Mouse (Mus musculus) heart, postnatal 0 days (tissue): ENCODE data around the gene Zfp710. TPM values are rescaled to one million over a fixed set of nuclear protein-coding genes. Genes with fewer than 3 reads are reported as not detected.
"Not testable (repeated sequence)": the region's sequence is repeated elsewhere in the genome, so short reads cannot be mapped to it uniquely, and the experiment has no call there.

Experiments used
- ATAC-seq: fragments of 200-750 bp; cut with Nextera tagmentation; 2 replicates; pipeline ENCODE4 v1.8.0; 2017; ENCODE audit warnings: low read depth, moderate number of reproducible peaks, moderate library complexity; ENCODE audit not compliant: insufficient read depth
- DNase-seq: peaks from one replicate; pipeline ENCODE4 v3.0.0-alpha.2; 2016; ENCODE audit warnings: low spot score
- H3K27ac ChIP-seq: fragments of 300-500 bp; sonication (generic); 2 replicates; pipeline ENCODE4 v1.5.1; 2014; ENCODE audit warnings: low read depth, mild to moderate bottlenecking
- H3K27me3 ChIP-seq: fragments of 300-500 bp; sonication (generic); 2 replicates; pipeline ENCODE4 v1.6.1; 2014; ENCODE audit warnings: low read length, mixed read lengths; ENCODE audit not compliant: control insufficient read depth, insufficient read depth
- H3K36me3 ChIP-seq: fragments of 300-500 bp; sonication (generic); replicated peaks from 2 replicates; pipeline ENCODE4 v1.6.1; 2014; ENCODE audit warnings: low read length, mixed read lengths; ENCODE audit not compliant: control insufficient read depth, insufficient read depth
- H3K4me1 ChIP-seq: fragments of 300-500 bp; sonication (generic); 2 replicates; pipeline ENCODE4 v1.6.1; 2014; ENCODE audit warnings: antibody characterized with exemption; ENCODE audit not compliant: control insufficient read depth, insufficient read depth
- H3K4me2 ChIP-seq: fragments of 300-500 bp; sonication (generic); 2 replicates; pipeline ENCODE4 v1.6.1; 2014; ENCODE audit warnings: low read depth, mild to moderate bottlenecking, low read length, moderate library complexity
- H3K4me3 ChIP-seq: fragments of 300-500 bp; sonication (generic); 2 replicates; pipeline ENCODE4 v1.5.1; 2014; ENCODE audit warnings: low read depth, low read length
- H3K9ac ChIP-seq: fragments of 300-500 bp; sonication (generic); replicated peaks from 2 replicates; pipeline ENCODE4 v1.6.1; 2014; ENCODE audit warnings: low read depth, low read length, mixed read lengths
- H3K9me3 ChIP-seq: fragments of 300-500 bp; sonication (generic); replicated peaks from 2 replicates; pipeline ENCODE4 v1.6.1; 2016; ENCODE audit warnings: low read length; ENCODE audit not compliant: control insufficient read depth
- CTCF ChIP-seq: IDR thresholded peaks from 2 replicates; pipeline ENCODE4 v1.5.1; 2016; ENCODE audit warnings: antibody characterized with exemption, control low read depth, low read depth
- EP300 ChIP-seq: IDR thresholded peaks from 2 replicates; pipeline ENCODE4 v1.6.1; 2016; ENCODE audit warnings: antibody characterized with exemption, low read depth
- WGBS: fragments of 180-500 bp; shearing (Covaris S2); extraction: QIAGEN DNeasy Blood & Tissue Kit; methylation state at CpG from one replicate; pipeline ENCODE4 v1.1.7; 2014; 5-methylcytosine and 5-hydroxymethylcytosine counted together
- polyA plus RNA-seq: library from polyadenylated mRNA; unstranded; fragments of >200 nt; fragmentation: Nextera tagmentation; extraction: Ambion mirVana; gene quantifications from 2 replicates; pipeline ENCODE4 v1.2.1, GENCODE M21; 2015
- total RNA-seq: library from RNA; depleted of rRNA; stranded (reverse); fragments of >200 nt; gene quantifications from 2 replicates; pipeline ENCODE4 v1.2.3, GENCODE M21; 2014; ENCODE audit warnings: low replicate concordance; rRNA removed

Gene Zfp710
- total RNA-seq (25.5 and 29.7 TPM in 2 replicates), polyA plus RNA-seq (7.5 TPM in 2 replicates)

DNA sequence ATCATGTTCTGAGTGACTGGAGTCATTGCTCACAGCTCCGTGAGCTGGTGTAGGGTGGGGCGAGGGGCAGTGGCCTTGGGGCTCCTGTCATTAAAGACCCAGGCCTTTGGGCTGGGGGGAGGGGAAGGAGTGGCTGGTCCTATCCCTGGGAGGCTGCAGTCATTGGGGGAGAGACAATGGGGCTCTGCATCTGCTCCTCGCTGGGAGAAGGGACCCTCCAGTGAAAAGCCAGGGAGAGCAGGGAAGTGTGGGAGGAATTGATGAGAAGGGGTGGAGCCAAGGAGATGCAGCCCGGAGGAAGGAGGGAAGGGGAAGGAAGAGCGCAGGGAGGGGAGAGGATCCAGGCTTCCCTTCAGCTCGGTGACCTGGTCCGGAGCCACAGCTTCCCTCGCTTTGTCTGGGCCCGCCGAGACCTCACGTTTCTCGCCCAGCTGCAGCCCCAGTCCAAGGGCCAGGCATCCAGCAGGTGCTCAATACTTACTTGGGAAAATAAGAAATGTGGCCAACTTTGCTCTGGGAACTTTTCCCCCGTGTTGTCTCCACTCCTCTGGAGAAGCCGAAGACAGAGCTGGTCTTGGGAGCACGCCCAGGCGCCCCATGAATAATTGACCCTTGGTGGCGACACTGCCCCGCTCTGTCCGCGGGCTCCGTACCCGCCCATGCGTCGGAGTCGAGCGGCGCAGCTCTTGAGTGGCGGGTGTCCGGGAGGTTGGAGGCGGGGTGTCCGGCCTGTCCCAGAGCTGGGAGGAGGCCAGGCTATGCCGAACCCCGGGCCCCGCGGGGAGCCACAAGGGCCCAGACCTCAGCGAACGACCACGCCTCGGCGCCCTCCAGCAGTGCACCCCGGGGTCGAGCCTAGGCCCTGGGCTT is at the start of gene Zfp710:
Gene Zfp710 (plus strand): TSS at position 294 of the 870 bp plus-strand sequence.
- WGBS, result 2% methylated on average over 41 of the region's 42 CpGs
- Histone ChIP-seq H3K4me1 (peaks cover 17% of the 10 kb centered on the region; the same call in 1 of the 2 replicates), H3K27ac (peak within 1 kb of the TSS; percentile 97), H3K9me3 (no peaks in the 10 kb centered on the region), H3K9ac (peak within 1 kb of the TSS; percentile 96), H3K27me3 (no peaks in the 10 kb centered on the region), H3K4me2 (peak within 1 kb of the TSS; percentile 98), H3K4me3 (peak within 1 kb of the TSS; percentile 93), H3K36me3 (no peaks in the 10 kb centered on the region)
- DNase-seq (peak; percentile 76), ATAC-seq (peak; percentile 86)
- TF ChIP-seq EP300, result no peak; the same call in 1 of the 2 replicates
- peak; percentile 39 for TF ChIP-seq CTCF

DNA sequence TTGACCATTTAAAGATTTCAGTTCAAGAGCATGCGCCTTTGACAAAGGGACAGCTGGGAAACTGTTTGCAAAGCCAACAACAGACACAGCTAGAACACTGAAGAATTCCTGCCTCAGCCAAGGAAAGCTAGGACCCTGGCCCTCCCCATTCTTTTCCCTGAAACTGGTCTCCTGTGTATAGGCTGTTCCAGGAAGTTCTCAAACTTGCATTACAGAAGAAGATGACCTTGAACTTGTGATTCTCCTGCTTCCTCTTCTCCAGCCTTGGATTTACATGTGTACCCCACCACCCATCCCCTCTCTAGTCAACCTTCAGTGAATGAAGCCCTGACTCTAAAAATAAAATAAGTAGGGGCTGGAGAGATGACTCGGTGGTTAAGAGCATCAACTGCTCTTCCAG is 49.3 kb upstream of the Zfp710 start:
- no peak overlapping the region for H3K4me2 ChIP-seq

DNA sequence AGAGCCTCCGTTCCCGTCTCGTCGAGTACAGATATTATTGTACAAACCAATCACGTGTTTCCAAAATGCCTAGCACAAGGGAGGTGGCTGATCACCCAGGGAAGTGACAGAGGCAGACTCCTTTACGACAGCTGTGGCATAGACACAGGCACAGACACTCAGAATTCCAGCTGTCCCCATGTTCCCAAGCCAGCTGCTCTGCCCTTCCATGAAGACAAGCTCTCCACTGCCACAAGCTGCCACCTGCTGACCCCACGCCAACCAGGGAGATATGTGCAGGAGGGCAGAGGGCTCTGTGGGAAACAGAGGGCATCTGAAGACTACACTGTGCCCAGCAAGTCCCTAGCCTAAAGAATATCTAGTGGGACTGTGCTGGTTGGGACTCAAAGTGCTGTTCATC is 37.9 kb upstream of the Zfp710 start:
- TF ChIP-seq EP300 (no peak), CTCF (no peak)
- no peak for DNase-seq
- H3K27me3 ChIP-seq, result no peaks in the 10 kb centered on the region
- H3K9me3 ChIP-seq, result no peaks in the 10 kb centered on the region
- no peak overlapping the region for H3K4me2 ChIP-seq
- no peak overlapping the region for H3K9ac ChIP-seq
- WGBS, result 81% methylated on average over 7 of the region's 7 CpGs
- no peak overlapping the region for H3K4me3 ChIP-seq
- ATAC-seq, result no peak
- H3K27ac ChIP-seq, result no peak overlapping the region
- H3K4me1 ChIP-seq, result no peaks in the 10 kb centered on the region
- no peaks in the 10 kb centered on the region for H3K36me3 ChIP-seq

More for the DNA sequence above, 49.3 kb upstream of the Zfp710 start:
- no peak overlapping the region for H3K4me3 ChIP-seq
- DNase-seq, result no peak
- TF ChIP-seq EP300 (no peak), CTCF (no peak)
- no peak for ATAC-seq
- H3K9ac ChIP-seq, result no peak overlapping the region
- no peaks in the 10 kb centered on the region for H3K27me3 ChIP-seq
- no peaks in the 10 kb centered on the region for H3K9me3 ChIP-seq
- no peak overlapping the region for H3K27ac ChIP-seq
- H3K36me3 ChIP-seq, result no peaks in the 10 kb centered on the region
- WGBS, result 76% methylated on average over 2 of the region's 2 CpGs
- no peaks in the 10 kb centered on the region for H3K4me1 ChIP-seq

DNA sequence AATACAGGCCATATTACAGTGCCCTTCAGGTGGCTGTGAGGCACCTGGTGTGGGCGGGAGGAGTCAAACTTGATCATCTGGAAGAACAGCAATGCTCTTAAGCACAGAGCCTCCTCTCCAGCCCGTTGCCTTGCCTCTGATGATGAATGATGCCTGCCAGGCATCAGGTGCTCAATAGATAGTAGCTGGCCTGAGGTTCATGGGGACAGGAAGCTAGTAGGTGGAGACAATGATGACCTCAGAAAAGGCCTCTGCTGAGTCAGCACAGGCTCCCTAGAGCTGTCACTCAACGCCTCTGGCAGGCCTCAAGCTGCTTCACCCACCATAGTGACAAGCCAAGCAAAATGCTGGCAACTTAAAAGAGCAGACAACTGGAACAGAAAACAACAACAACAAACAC is 36.9 kb upstream of the Zfp710 start:
- Histone ChIP-seq H3K36me3 (no peaks in the 10 kb centered on the region), H3K4me2 (no peak overlapping the region), H3K9ac (no peak overlapping the region), H3K27me3 (no peaks in the 10 kb centered on the region), H3K4me3 (no peak overlapping the region), H3K27ac (no peak overlapping the region), H3K9me3 (no peaks in the 10 kb centered on the region), H3K4me1 (no peaks in the 10 kb centered on the region)
- no peak for ATAC-seq
- no peak for DNase-seq
- WGBS, result 41% methylated on average over 3 of the region's 3 CpGs
- TF ChIP-seq EP300 (no peak), CTCF (no peak)

DNA sequence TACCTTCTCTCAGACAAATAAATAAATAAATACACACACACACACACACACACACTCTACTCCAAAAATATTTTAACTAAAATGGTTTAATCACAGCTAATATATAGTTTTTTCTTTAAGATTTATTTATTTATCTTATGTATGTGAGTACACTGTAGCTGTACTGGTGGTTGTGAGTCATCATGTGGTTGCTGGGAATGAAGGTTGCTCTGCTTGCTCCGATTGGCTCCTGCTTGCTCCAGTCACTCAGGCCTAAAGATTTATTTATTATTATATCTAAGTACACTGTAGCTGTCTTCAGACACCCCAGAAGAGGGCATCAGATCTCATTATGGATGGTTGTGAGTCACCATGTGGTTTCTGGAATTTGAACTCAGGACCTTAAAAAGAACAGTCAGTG is 36.1 kb upstream of the Zfp710 start:
- not testable (repeated sequence) for ATAC-seq, H3K4me1 ChIP-seq, H3K27me3 ChIP-seq, H3K27ac ChIP-seq, H3K4me2 ChIP-seq, H3K36me3 ChIP-seq, DNase-seq, H3K4me3 ChIP-seq, H3K9ac ChIP-seq, H3K9me3 ChIP-seq
- WGBS, result 83% methylated on average over 1 of the region's 1 CpGs

DNA sequence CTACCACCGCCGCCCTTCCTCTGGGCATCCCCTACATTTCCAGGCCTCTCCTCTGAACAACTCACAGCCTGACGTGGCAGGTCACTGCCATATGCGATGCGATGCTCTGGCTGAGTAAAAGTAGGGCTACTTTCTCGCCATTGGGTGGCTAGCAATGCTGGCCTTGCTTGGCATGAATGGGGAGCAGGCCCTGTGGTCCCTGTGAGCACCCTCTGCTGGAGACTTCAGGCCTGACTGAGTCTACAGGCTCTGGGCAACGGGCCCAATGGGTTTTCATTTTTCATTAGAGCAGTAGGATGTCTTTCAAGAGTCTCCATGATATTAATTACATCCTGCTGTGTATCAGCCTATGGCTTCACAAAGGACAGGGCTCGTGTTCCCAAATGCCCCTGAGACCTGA is 30.1 kb upstream of the Zfp710 start:
- WGBS, result 29% methylated on average over 8 of the region's 8 CpGs

More for the DNA sequence above, 30.1 kb upstream of the Zfp710 start:
- Histone ChIP-seq H3K4me1 (no peaks in the 10 kb centered on the region), H3K4me2 (no peak overlapping the region), H3K36me3 (no peaks in the 10 kb centered on the region), H3K4me3 (no peak overlapping the region), H3K9ac (no peak overlapping the region), H3K27me3 (no peaks in the 10 kb centered on the region), H3K27ac (no peak overlapping the region), H3K9me3 (no peaks in the 10 kb centered on the region)
- ATAC-seq (0 out of 2 replicates have a peak, but pooled peaks have one; percentile 47), DNase-seq (no peak)
- TF ChIP-seq CTCF (peak; percentile 53), EP300 (no peak)
